ENCODE assay signal across 1 mouse cellular context in the genomic region with DNA sequence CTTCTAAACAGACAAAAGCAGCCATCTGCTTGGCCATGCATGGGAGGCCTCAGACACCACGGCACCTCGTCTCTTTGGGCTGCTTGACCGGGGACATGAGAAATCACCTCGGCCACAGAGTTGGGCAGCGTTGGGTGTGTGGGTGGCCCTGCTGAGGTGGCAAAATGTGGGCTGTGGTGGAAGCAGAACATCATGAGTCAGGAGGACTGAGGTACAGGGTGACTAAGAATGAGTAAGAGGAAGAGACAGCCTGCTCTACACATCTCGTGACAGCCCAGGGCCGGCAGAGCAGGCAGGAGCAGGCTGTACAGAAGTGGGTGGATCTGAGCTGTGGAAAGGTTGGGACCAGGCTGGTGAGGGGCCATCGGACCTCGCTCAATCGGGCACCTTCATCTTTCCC.
TF ChIP-seq lines count a peak whose summit lies in the region.

No protein-coding gene starts in this region.

TF ChIP-seq in CH12.LX, 34 proteins besides CTCF, POLR2A, EP300 and RAD21 (continued from another document):
- TF ChIP-seq ELF1 (IDR thresholded peaks at IDR 0.05; ENCODE audit: low read depth, low read length) (no peak), ETS1 (conservative IDR thresholded peaks at IDR 0.05; ENCODE audit: low read depth, low read length) (peak; percentile 80), CHD1 (IDR thresholded peaks at IDR 0.05; ENCODE audit: low read depth, low read length) (no peak), MAFK (IDR thresholded peaks at IDR 0.05; ENCODE audit: insufficient replicate concordance, low read length) (peak; percentile 85), BHLHE40 (IDR thresholded peaks at IDR 0.05; ENCODE audit: low read depth, low read length) (peak; percentile 88), RCOR1 (conservative IDR thresholded peaks at IDR 0.05; ENCODE audit: low read depth, low read length) (no peak)
